Mouse (Mus musculus): ENCODE measurements around the gene Top2a.
"Not testable (repeated sequence)": the region's sequence is repeated elsewhere in the genome, so short reads cannot be mapped to it uniquely, and the experiment has no call there.

Gene Top2a

DNA sequence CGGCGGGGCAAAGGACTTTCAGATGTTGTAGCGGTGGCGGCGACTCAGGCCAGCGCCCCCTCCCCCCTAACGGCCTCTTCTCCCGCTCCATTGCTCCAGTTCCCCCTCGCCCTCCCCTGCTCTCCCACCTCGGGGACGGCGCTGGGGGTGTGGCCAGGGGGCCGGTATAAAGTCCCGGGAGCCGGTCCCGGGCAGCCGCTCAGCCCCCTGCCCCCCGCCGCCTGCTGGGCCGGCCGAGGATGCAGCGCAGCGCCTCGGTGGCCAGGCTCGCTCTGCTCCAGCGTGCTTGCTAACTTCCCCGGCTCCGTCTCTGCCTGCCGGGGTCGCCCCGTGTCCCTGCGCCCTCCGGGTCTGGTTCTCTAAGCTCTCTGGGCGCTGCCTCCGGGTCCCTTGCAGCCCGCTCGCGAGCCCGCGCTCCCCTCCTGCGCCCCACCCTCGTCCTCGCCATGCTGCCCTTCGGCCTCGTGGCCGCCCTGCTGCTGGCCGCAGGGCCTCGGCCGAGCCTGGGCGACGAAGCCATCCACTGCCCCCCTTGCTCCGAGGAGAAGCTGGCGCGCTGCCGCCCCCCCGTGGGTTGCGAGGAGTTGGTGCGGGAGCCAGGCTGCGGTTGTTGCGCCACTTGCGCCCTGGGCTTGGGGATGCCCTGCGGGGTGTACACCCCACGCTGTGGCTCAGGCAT lies 17.2 kb upstream of the Top2a start, which contains the start of gene Igfbp4:
Gene Igfbp4, plus strand, starts transcription at position 194 of the 679 bp plus-strand sequence.
- in situ Hi-C loops (cut with MboI, MseI), result no loop called here

DNA sequence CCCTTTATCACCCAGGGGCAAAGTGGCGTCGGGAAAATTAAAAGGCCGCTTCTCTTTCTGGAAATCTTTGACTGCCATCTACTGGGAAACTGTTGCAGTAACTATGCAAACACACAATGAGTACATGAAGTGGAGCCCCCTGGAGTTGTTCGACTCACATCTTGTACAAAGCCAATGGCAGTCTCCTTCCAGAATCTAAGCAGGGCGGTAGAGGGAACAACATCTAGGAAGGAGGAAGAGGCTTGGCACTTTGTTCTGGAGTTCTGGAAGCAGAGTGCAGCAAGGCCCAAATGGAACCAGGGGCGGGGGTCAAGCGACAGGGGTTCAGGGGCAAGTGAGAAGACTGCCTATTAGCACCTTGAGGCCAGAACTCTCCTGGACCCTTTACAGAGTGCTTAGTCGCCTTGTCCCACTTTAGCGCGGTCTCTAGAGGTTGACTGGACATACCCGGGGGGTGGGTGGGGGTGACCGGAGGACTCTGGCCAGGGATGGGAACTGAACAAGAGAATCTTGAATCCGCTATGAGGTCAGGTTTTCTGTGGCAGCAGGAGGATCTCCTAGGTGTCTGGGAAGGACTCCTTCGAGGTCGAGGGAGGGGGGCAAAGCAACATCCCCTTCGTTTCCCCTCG lies 16.5 kb upstream of the Top2a start:
- in situ Hi-C loops (cut with MboI, MseI), result no loop called here

DNA sequence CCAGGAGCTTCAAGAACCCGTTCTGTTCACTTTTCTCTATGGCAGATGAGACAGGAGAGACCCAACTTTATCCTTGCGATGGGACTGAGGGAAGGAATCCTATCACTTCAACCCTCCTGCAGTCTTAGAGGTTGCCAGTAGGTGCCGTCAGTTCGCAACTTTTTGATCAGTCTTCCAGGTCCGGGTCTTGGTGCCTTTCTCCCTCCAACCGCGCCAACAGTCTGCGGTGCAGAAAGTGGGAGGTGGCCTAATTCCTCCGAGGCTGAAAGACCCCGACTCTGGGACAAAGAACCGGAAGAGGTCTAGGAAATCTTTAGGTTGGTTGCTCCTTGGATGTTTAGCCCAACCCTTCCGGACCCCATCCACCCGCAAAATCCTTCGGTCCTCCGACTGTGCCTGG lies 15.8 kb upstream of the Top2a start:
- in situ Hi-C loops (cut with MboI, MseI), result loop anchor here (5.0 kb wide), 1 partner anchor 83 kb away; no protein-coding TSS in a partner anchor

DNA sequence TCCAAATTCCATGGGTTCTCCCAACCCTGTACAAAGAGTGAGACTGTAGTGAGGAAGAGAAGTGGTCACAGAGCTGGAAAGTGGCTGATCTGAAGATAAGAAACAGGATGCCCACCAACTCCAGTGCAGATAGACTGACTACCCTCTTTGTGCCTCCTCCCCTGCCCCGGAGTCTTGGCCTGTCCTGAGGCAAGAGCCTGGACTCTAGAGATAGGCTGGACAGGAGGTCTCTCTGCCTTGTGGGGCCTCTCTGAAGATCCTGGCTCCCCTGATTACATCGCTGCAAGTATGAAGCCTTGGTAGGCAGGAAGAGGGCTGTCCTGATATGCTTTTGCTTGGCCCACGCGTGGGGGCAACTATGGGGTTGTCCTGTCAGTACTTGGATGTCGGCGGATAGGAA lies 12.3 kb upstream of the Top2a start:
- in situ Hi-C loops (cut with MboI, MseI), result loop anchor here (5.0 kb wide), 1 partner anchor 86 kb away; no protein-coding TSS in a partner anchor

DNA sequence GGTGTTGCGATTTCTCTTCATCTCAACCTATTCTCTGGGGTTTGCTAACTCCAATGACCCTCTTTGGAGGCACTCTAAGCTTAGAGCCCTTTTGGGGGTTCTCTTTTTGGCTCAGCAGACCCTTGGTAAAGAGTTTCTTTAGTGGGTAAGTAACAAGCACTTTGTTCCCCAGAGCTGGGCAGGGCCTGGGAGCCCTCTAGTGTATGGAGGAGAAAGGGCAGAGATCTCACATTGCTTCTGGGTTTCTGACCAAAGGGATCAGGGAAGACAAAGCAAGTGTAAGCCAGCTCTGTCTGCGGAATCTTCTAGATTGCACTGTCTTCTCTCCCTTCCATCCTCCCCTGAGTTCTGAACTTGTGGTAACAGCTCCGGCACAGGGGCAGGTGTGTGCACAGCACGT lies 11.4 kb upstream of the Top2a start:
- in situ Hi-C loops (cut with MboI, MseI), result loop anchor here (5.0 kb wide), 1 partner anchor 87 kb away; no protein-coding TSS in a partner anchor

DNA sequence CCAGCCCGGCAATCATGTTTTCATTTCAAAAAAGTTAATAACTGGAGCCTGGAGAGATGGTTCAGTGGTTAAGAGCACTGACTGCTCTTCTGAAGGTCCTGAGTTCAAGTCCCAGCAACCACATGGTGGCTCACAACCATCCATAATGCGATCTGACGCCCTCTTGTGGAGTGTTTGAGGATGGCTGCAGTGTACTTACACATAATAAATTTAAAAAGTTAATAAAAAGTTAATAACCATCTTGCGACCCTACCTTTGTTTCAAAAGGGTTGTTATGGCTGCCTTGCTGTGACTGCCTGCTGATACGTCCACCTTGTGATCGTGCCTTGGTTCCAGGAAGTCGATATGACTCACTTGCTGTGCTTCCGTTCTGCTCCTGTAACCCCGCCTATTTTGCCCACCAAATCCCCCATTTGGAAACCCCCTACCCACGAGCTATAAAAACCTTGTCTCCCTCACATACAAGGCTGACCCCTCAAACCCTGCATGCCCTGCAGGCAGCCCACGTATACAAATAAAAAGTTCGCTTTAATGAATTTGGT lies 3.0 kb upstream of the Top2a start:
- in situ Hi-C loops (cut with MboI, MseI), result loop anchor here (10.0 kb wide), 1 partner anchor 1202 kb away; no protein-coding TSS in a partner anchor

DNA sequence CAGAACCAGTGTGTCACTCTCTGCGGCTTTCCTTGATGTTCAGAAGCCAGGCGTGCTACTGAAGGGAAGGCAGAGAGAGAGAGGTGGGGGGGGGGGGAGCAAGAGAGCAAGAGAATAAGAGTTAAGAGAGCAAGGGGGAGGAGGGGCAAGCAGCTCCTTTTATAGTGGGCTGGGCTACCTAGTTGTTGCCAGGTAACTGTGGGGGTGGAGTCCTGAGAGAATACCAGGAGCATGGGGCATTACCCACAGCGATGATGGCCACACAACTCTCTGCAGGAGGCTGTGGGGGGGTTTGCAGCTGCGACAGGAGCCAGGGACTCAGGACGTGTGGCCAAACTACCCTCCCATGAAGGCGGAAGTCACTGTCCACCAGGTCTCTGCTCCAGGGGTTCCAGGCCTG lies 1.9 kb upstream of the Top2a start:
- in situ Hi-C loops (cut with MboI, MseI), result loop anchor here (10.0 kb wide), 1 partner anchor 1201 kb away; no protein-coding TSS in a partner anchor

DNA sequence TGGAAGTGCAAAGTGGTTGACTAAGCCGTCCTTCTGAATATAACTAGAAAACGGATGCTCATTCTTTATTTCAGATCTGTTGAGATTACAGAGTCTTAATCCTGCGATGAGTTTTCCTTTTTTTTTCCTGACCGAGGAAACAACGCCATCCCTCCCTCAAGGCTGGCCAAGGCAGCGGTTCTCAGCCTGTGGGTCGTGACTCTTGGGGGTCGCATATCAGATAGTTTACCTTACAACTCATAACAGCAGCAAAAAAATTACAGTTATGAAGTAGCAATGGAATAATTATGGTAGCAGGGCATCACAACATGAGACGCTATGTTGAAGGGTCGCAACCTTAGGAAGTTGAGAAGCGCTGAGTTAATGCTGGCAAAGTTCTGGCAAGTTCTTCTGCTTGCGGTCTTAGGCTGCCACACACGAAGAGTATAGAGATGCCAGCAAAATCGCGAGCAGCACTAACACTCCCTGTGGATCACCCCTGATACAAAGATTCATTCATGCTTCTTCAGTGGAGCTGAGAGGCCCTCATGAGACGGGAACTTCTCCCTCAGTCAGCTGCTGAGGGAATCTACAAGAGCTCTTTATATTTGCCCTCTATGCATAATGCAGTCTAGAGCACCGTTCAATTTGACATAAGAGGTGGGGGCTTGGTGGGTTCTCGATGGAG lies 612 bp upstream of the Top2a start:
- in situ Hi-C loops (cut with MboI, MseI), result loop anchor here (10.0 kb wide), 1 partner anchor 1200 kb away; no protein-coding TSS in a partner anchor

DNA sequence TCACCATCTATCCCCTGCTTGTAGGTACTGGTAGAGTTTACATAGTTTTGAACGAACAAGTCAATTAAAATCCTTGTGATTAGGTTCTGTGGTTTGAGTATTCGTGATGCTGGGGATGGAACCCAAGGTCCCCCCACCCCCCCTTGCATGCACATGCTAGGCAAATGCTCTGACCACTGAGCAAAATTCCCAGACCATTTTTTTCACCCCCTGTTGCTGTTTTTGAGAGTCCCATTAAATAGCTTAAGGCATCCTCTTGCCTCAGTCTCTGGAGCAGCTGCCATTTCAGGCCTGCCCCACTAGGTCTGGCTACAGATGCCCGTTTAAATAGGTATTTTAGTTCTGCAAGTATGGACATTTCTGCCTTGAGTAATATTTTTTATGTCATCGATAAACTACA lies 895 bp downstream of the Top2a start:
- in situ Hi-C loops (cut with MboI, MseI), result loop anchor here (10.0 kb wide), 1 partner anchor 1198 kb away; no protein-coding TSS in a partner anchor

DNA sequence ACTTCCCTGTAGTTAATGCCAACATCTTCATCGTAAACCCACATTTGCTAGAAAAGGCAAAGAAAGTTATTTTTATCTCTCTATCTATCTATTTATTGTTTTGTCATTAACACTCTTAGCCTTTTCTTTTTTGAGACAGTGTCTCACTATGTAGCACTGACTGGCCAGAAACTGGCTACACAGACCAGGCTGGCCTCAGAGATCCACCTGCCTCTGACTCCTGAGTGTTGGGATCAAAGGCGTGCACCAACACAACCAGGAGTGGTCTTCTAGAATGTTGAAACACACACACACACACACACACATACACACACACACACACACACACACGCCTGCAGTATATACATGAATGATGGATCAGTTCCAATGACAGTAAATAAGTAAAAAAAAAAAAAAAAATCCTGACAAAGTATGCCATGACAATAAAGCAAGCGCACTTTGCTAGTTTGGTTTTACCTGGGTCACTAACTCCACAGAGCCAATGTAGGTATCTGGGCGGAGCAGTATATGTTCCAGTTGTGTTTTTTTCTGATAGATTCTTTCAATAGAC lies 1.5 kb downstream of the Top2a start:
- in situ Hi-C loops (cut with MboI, MseI), result loop anchor here (10.0 kb wide), 1 partner anchor 1198 kb away; no protein-coding TSS in a partner anchor

DNA sequence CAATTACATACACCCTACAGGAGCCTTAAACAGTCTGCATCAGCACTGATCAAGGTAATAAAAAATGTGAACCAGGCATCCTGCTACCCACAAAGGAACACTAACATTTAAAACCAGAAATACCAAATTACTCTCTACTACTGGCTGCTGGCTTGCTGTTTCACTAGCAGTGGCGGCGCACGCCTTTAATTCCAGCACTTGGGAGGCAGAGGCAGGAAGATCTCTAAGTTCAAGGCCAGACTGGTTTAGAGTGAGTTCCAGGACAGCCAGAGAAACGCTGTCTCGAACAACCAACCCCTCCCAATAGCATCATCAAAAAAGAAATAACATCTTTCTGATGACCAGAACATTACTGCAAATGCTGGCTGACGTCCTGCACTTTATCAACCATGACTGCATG lies 4.1 kb downstream of the Top2a start:
- in situ Hi-C loops (cut with MboI, MseI), result loop anchor here (10.0 kb wide), 1 partner anchor 1195 kb away; no protein-coding TSS in a partner anchor

DNA sequence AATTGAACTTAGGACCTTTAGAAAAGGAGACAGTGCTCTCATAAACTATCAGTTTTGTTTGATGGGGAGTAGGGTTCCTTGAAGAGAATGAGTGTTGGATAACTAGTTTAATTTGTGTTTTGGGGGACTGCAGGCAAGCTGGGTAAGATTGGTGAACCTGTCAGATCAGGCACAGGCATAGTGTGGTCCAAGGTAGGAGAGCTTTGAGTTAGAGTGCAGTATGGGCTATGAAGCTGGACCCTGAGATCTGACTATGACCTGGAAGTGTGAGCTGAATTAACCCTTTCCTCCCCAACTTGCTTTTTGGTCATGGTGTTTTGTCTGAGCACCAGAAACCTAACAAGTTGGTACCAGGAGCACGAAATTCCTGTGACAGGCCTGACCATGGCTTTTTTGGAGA lies 10.1 kb downstream of the Top2a start:
- in situ Hi-C loops (cut with MboI, MseI), result no loop called here

DNA sequence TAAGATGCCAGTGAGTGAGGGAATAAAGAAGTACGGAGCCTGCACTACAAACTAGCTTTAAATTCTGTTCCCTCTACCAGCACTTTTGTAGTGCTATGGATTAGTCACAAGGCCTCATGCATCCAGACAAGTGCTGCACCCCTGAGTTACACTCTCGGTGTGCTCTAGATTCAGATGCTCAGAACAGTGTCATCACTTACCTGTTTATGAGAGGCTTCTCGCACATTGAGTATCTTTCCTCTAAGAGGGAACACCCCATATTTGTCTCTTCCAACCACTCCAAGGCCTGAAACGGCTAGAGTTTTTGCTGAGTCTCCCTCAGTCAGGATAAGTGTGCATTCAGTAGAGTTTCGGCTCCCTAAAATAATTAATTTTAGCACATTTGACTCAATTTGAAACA lies 13.3 kb downstream of the Top2a start:
- in situ Hi-C loops (cut with MboI, MseI), result no loop called here

DNA sequence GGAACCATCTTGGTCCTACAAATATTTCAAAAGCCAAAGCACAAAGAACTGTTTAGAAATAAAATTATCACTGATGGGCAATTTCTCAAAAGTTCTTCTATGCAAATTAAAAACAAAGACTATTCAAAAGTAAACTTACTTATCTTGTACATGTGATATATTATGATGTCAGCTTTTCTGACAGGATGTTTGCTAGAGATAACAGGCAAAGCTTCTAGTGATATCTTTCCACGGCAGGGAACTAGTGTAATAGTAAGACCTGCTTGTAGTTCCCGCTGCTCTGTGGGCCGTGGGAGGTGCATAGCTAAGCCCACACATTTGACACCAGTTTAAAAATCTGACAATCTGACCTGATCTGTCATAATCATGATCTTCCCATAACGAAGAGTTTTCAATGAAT lies 13.9 kb downstream of the Top2a start:
- in situ Hi-C loops (cut with MboI, MseI), result no loop called here

DNA sequence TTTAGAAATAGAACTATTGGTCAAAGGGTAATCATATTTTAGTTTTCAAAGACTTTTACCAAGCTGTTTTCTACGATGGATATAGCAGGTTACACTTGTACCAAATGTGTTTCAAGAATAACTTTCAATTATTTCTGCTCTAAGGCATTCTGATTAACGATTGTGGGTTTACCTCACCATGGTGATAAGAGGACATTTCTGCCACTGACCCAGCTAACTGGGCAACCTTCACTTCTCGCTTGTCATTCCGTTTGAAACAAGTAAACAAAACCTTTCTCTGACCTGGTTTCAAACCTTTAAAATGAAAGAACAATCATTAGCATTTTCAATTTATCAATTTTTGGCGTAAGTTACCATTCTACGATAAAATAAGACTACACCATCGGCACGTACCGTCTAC lies 17.2 kb downstream of the Top2a start:
- in situ Hi-C loops (cut with MboI, MseI), result no loop called here

DNA sequence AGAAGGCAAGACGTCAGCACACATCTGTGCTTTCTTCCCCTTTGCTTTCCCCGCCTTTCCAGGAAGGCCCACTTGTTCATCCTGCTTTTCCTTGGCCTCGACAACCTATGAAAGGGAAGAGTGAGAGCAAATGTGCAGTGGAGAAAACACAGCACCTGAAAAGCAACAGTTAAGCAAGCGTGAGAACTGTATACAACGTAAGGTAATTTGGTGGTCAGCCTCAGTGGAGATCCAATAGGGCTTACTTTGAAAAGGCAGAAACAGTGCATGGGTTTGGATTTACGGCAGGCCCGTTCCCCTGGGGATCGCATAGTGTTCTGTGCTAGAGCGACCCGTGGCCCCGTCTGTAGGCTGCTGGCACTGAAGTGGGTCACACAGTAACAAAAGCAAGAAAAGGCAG lies 24.7 kb downstream of the Top2a start:
- in situ Hi-C loops (cut with MboI, MseI), result loop anchor here (5.0 kb wide), 1 partner anchor 1498 kb away; no protein-coding TSS in a partner anchor

DNA sequence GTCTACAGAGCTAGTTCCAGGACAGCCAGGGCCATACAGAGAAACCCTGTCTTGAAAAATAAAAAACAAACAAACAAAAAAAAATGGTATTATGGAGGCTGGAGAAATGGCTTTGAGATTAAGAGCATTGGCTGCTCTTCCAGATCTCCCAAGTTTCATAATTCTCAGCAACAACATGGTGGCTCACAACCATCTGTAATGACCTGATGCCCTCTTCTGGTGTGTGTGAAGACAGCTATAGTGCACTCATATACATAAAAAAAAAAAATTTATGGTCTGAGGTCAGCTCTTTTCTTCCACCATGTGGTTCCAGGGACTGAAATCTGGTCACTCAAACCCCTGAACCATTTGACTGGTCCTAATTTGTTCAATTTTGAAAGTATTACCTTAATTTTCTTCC lies 25.2 kb downstream of the Top2a start:
- in situ Hi-C loops (cut with MboI, MseI), result loop anchor here (5.0 kb wide), 1 partner anchor 1499 kb away; no protein-coding TSS in a partner anchor

DNA sequence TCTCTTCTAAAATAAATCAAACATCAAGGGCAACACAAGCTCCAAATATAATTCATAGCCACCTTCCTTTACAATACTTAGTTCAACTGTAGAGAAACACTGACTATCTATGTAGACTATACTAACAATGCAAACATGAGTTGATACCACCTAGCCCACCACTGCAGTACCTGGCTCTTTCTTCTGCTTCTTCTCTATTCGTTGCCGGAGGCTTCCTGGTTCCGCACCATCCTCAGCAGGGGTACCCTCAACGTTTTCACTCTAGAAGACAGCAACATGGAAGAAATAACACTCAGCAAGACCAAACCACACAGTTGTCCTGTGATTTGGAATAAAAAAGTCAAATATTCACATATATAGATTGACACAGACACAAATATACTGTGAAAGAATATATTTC lies 26.3 kb downstream of the Top2a start:
- in situ Hi-C loops (cut with MboI, MseI), result loop anchor here (5.0 kb wide), 1 partner anchor 1500 kb away; no protein-coding TSS in a partner anchor

DNA sequence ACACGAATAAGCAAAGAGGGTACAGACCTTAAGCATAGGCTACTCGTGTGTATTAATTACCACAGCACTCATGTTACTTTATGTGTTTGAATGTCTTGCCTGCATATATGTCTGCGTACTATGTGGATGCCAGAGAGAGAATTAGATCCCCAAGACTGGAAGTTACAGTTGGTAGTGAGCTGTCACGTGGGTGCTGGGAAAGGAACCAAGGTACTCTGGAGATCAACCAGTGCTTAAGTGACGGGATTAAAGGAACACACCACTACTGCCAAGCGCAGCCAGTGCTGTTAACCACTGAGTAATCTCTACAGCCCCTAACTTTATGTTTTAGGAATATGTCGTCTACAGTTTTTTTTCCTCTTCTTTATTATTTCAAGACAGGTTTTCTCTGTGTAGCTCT lies 28.0 kb downstream of the Top2a start:
- in situ Hi-C loops (cut with MboI, MseI), result loop anchor here (5.0 kb wide), 1 partner anchor 1501 kb away; no protein-coding TSS in a partner anchor

DNA sequence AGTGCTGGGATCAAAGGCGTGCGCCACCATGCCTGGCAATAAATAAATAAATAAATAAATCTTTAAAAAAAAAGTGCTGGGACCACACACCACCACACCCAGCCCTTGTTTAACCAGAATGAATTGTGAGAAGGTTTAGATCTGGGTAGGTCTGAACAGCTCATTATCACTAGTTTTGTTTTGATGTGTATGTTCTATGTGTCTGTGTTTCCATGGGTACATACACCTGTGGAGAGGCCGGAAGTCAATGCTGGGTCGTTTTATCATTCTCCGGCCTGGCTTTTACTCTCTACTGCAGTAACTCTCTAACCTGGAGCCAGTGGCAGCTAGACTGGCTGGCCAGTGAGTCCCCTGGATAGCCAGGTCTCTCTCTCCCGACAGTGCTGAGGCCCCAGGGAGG lies 33.1 kb downstream of the Top2a start:
- in situ Hi-C loops (cut with MboI, MseI), result loop anchor here (5.0 kb wide), 1 partner anchor 169 kb away; no protein-coding TSS in a partner anchor

DNA sequence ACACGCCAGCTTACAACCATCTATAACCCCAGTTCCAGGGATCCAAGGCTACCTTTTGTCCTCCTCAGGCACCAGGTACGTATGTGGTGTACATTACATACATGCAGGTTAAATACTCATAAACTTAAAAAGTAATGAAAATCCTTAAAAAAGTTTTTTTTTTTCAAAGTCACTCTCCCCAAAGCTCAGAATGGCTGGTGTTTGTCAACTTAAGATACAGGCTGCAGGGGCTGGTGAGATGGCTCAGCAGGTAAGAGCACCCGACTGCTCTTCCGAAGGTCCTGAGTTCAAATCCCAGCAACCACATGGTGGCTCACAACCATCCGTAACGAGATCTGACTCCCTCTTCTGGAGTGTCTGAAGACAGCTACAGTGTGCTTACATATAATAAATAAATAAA lies 35.7 kb downstream of the Top2a start:
- in situ Hi-C loops (cut with MboI, MseI), result not testable (repeated sequence)

All from T-helper 1 cell (primary cell).